Mouse (Mus musculus): ENCODE data around the gene Focad.

DNA sequence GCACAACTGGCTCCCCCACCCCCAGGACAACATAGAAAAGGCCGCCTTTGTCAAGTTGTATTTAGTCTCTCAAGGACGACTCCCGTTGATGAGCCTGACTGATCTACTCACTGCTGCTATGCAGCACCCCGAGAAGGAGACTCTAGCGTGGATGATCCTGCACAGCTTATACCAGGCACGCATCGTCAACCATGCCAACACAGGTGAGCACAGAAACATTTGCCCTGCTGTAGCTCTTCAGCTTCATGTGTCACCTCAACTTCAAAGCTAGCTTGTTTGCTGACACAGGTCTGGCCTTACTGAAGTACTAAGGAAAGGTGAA is 306.5 kb downstream of the Focad start:
- TF ChIP-seq CTCF (IDR thresholded peaks at IDR 0.05): no peak
- TF ChIP-seq POLR2A (IDR thresholded peaks at IDR 0.05; ENCODE audit: insufficient read depth, low read depth, low read length): no peak
- TF ChIP-seq EP300 (IDR thresholded peaks at IDR 0.05; ENCODE audit: insufficient read depth, low read depth, low read length): no peak
